Mouse (Mus musculus) neural tube, embryonic 14.5 days (tissue): Measurements from ENCODE around the gene Skil. TPM values are rescaled to one million over a fixed set of nuclear protein-coding genes. Genes with fewer than 3 reads are reported as not detected.

ENCODE experiments used
- polyA plus RNA-seq: library from polyadenylated mRNA; unstranded; fragments of >200 nt; fragmentation: Nextera tagmentation; extraction: Ambion mirVana; gene quantifications from 2 replicates; pipeline ENCODE4 v1.2.1, GENCODE M21; 2014

The Skil gene
- polyA plus RNA-seq, 1 experiment from 2014 or later = 39.7 TPM

Other genes with a start within 250 kb of the Skil start
- 1.6 and 1.7 TPM in 2 replicates for gene Gpr160, start 239.1 kb upstream of the Skil start, polyA plus RNA-seq
- 11.0 and 13.5 TPM in 2 replicates for gene Phc3, start 125.6 kb upstream of the Skil start, polyA plus RNA-seq
- gene Prkci, start 99.3 kb upstream of the Skil start, polyA plus RNA-seq = 30.2 and 42.7 TPM in 2 replicates
- 2.1 and 58.1 TPM in 2 replicates for gene Cldn11, start 54.9 kb downstream of the Skil start, polyA plus RNA-seq
- 9.0 and 10.8 TPM in 2 replicates for gene Slc7a14, start 215.3 kb downstream of the Skil start, polyA plus RNA-seq